Mouse (Mus musculus) CH12.LX (cell line): ENCODE data around the gene Endod1. TPM values are rescaled to one million over a fixed set of nuclear protein-coding genes. Genes with fewer than 3 reads are reported as not detected.

ENCODE experiments used
- DNase-seq: peaks from one replicate; pipeline ENCODE4 v3.0.0-alpha.2; 2013; ENCODE audit errors: extremely low read depth
- H3K27ac ChIP-seq: 2 replicates; pipeline ENCODE4 v1.5.1; 2012; ENCODE audit warnings: low read depth, mild to moderate bottlenecking, control low read depth, moderate library complexity; ENCODE audit not compliant: insufficient read depth
- H3K27me3 ChIP-seq: replicated peaks from 2 replicates; pipeline ENCODE3; 2012; ENCODE audit warnings: inconsistent platforms
- H3K36me3 ChIP-seq, 2 experiments: replicated peaks in 1 of 2; 2 replicates each; pipeline versions ENCODE3 to v1.6.1; 2012; ENCODE audit warnings: inconsistent platforms in 1 of 2, low read length in 1 of 2, mild to moderate bottlenecking in 1 of 2, mixed read lengths in 1 of 2, moderate library complexity in 1 of 2; ENCODE audit not compliant: control insufficient read depth in 1 of 2, insufficient read depth in 1 of 2
- H3K4me1 ChIP-seq, 2 experiments: 2 replicates each; pipeline ENCODE4 v1.6.1; 2012; ENCODE audit warnings: inconsistent platforms in 1 of 2, moderate library complexity in 1 of 2; ENCODE audit not compliant: insufficient read depth in 2 of 2, control insufficient read depth in 1 of 2
- H3K4me2 ChIP-seq: 2 replicates; pipeline ENCODE4 v1.6.1; 2012; ENCODE audit warnings: low read depth, mild to moderate bottlenecking, control low read depth; ENCODE audit not compliant: poor library complexity, insufficient read depth, severe bottlenecking
- H3K4me3 ChIP-seq, 3 experiments: fragments of 150-350 bp in 1 of 3; sonication (generic) in 1 of 3; replicated peaks in 1 of 3; 2 replicates each; pipeline versions ENCODE3 to v1.5.1; 2011 to 2012; ENCODE audit warnings: low read depth in 2 of 3, low read length in 2 of 3, mild to moderate bottlenecking in 2 of 3, moderate library complexity in 2 of 3, control low read depth in 1 of 3, improper control_type of control experiment in 1 of 3, inconsistent platforms in 1 of 3, mixed read lengths in 1 of 3; ENCODE audit not compliant: poor library complexity in 1 of 3
- H3K79me2 ChIP-seq: replicated peaks from 2 replicates; pipeline ENCODE4 v1.6.1; 2012; ENCODE audit warnings: mild to moderate bottlenecking, moderate library complexity; ENCODE audit not compliant: control insufficient read depth, poor library complexity, insufficient read depth, severe bottlenecking; ENCODE audit errors: extremely low read depth
- H3K9ac ChIP-seq: 2 replicates; pipeline ENCODE4 v1.6.1; 2012; ENCODE audit warnings: low read depth, mild to moderate bottlenecking, control low read depth, moderate library complexity; ENCODE audit not compliant: insufficient read depth
- H3K9me3 ChIP-seq: replicated peaks from 2 replicates; pipeline ENCODE3; 2012; ENCODE audit warnings: low read length, inconsistent platforms, mixed read lengths
- EP300 ChIP-seq: IDR thresholded peaks from 2 replicates; pipeline ENCODE4 v1.6.1; 2011; ENCODE audit warnings: low read length, improper control_type of control experiment
- GABPA ChIP-seq: IDR thresholded peaks from 2 replicates; pipeline ENCODE4 v1.6.1; 2012; ENCODE audit warnings: low read depth, low read length, improper control_type of control experiment, inconsistent platforms; ENCODE audit not compliant: insufficient replicate concordance
- IRF4 ChIP-seq: IDR thresholded peaks from 2 replicates; pipeline ENCODE4 v1.6.1; 2014; ENCODE audit warnings: low read depth, mild to moderate bottlenecking, inconsistent platforms, low read length, improper control_type of control experiment
- JUN ChIP-seq: IDR thresholded peaks from 2 replicates; pipeline ENCODE4 v1.6.1; 2011; ENCODE audit warnings: low read depth, mild to moderate bottlenecking, low read length, improper control_type of control experiment, moderate library complexity; ENCODE audit not compliant: insufficient read depth
- MAFK ChIP-seq: IDR thresholded peaks from 2 replicates; pipeline ENCODE4 v1.6.1; 2011; ENCODE audit warnings: low read length, improper control_type of control experiment; ENCODE audit not compliant: insufficient replicate concordance
- MEF2A ChIP-seq: IDR thresholded peaks from 2 replicates; pipeline ENCODE4 v1.6.1; 2014; ENCODE audit warnings: low read depth, mild to moderate bottlenecking, inconsistent platforms, low read length, improper control_type of control experiment, borderline replicate concordance
- MXI1 ChIP-seq: IDR thresholded peaks from 2 replicates; pipeline ENCODE4 v1.6.1; 2011; ENCODE audit warnings: mild to moderate bottlenecking, low read depth, low read length, improper control_type of control experiment
- MYC ChIP-seq: IDR thresholded peaks from 2 replicates; pipeline ENCODE4 v1.6.1; 2011; ENCODE audit warnings: low read depth, mild to moderate bottlenecking, improper control_type of control experiment, low read length
- PAX5 ChIP-seq: IDR thresholded peaks from 2 replicates; pipeline ENCODE4 v1.6.1; 2012; ENCODE audit warnings: low read length, inconsistent platforms, mixed read lengths
- POLR2A ChIP-seq: IDR thresholded peaks from 2 replicates; pipeline ENCODE4 v1.6.1; 2011; ENCODE audit warnings: low read depth, mild to moderate bottlenecking, improper control_type of control experiment, low read length
- POLR2AphosphoS2 ChIP-seq: IDR thresholded peaks from 2 replicates; pipeline ENCODE4 v1.6.1; 2011; ENCODE audit warnings: low read depth, low read length, improper control_type of control experiment
- SIN3A ChIP-seq: IDR thresholded peaks from 2 replicates; pipeline ENCODE4 v1.6.1; 2012; ENCODE audit warnings: low read length, improper control_type of control experiment, inconsistent platforms
- SMC3 ChIP-seq: IDR thresholded peaks from 2 replicates; pipeline ENCODE4 v1.6.1; 2011; ENCODE audit warnings: low read depth, low read length, improper control_type of control experiment
- ZC3H11A ChIP-seq: IDR thresholded peaks from 2 replicates; pipeline ENCODE4 v1.6.1; 2012; ENCODE audit warnings: low read depth, mild to moderate bottlenecking, inconsistent platforms, low read length, improper control_type of control experiment
- ZKSCAN1 ChIP-seq: IDR thresholded peaks from 2 replicates; pipeline ENCODE4 v1.6.1; 2012; ENCODE audit warnings: low read depth, inconsistent platforms, low read length, improper control_type of control experiment, borderline replicate concordance
- ZMIZ1 ChIP-seq: IDR thresholded peaks from 2 replicates; pipeline ENCODE4 v1.6.1; 2012; ENCODE audit warnings: low read depth, mild to moderate bottlenecking, inconsistent platforms, low read length, improper control_type of control experiment
- dilution Hi-C: fragments of 300-500 bp; cut with MboI; formaldehyde crosslinking; loops from 2 replicates; pipeline ENCODE4 v1.14.3; 2020; ENCODE audit warnings: low sequenced_read_pairs; ENCODE audit not compliant: extremely low pct_unique_long_range_greater_than_20kb, extremely low pct_ligation_motif_present
- in situ Hi-C: fragments of 300-500 bp; cut with MboI; formaldehyde crosslinking; loops from 3 replicates; pipeline ENCODE4 v1.14.3; 2019; ENCODE audit warnings: low sequenced_read_pairs, low pct_ligation_motif_present, low pct_unique_long_range_greater_than_20kb, mixed read lengths
- polyA plus RNA-seq: library from polyadenylated mRNA; unstranded; fragments of >175 nt; gene quantifications from 2 replicates; pipeline ENCODE4 v1.2.1, GENCODE M21; 2012; ENCODE audit warnings: low read depth; ENCODE audit not compliant: insufficient read length
- total RNA-seq, 2 experiments: library from RNA; depleted of rRNA; stranded (reverse); fragments of 300-350 nt in 1 of 2; fragments of >200 nt in 1 of 2; gene quantifications; 2 replicates each; pipeline ENCODE4 v1.2.3; 2012 to 2014

The Endod1 gene
- total and polyA plus RNA-seq, 3 experiments: 1.6 to 4.6 (median 3.0) TPM

DNA sequence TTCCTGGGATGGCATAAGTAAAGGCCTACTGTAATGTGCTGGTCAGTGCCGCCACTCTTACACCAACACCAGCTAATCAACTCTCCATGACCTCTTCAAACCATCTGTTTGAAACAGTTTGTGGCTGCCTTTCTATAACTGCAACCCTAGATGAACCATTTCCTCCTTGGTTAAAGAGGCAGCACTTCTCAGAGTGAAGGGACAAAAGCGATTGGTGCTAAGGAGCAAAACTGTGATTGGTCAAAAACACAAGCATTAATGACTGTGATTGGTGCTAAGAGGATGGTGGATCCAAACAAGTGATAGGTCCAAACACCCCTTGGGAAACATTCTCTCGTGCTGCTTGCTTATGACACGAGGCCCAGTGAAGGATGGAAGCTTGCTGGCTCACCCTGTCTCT lies 45.5 kb downstream of the Endod1 start:
- dilution Hi-C loops (no loop called here), in situ Hi-C loops (no loop called here)
- no peaks in the 10 kb centered on the region for H3K27me3 ChIP-seq
- H3K9ac ChIP-seq: no peak overlapping the region
- H3K4me2 ChIP-seq: no peak overlapping the region
- TF ChIP-seq MXI1: no peak
- TF ChIP-seq MEF2A: no peak
- TF ChIP-seq SIN3A: no peak
- TF ChIP-seq PAX5: no peak
- TF ChIP-seq MYC: no peak
- no peak for TF ChIP-seq SMC3
- TF ChIP-seq IRF4: no peak
- TF ChIP-seq GABPA: no peak
- no peak for TF ChIP-seq ZC3H11A
- no peak for TF ChIP-seq ZKSCAN1
- no peak for TF ChIP-seq EP300
- no peak for TF ChIP-seq ZMIZ1
- TF ChIP-seq MAFK: no peak
- H3K36me3 ChIP-seq: peaks cover 0 to 11% of the 10 kb centered on the region in 2 experiments
- H3K4me1 ChIP-seq: peaks cover 0 to 13% of the 10 kb centered on the region in 2 experiments; a peak in 2 of 4 replicates
- peak; percentile 12 for DNase-seq
- H3K9me3 ChIP-seq: no peaks in the 10 kb centered on the region
- H3K79me2 ChIP-seq: no peaks in the 10 kb centered on the region
- H3K27ac ChIP-seq: no peak overlapping the region
- H3K4me3 ChIP-seq: no peak overlapping the region

DNA sequence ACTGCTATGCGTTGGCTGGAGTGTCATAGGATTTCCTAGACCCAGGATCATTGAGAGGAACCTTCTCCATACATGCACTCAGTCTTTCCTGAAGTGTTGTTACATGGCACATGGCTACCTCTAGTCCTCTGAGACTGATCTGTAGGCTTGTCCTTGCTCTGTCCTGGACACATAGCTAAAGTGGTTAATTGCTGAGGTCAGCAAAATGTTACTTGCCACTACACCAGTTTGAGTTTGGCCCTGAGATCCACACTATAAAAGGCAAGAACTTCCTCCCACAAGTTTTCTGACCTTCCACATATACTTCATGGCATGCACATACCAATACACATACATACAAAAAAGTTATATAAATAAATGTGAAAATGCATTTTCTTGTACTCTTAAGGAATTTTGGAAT lies 64.7 kb downstream of the Endod1 start:
- in situ Hi-C loops: no loop called here
- H3K9ac ChIP-seq: no peak overlapping the region
- no peaks in the 10 kb centered on the region for H3K27me3 ChIP-seq
- H3K9me3 ChIP-seq: no peaks in the 10 kb centered on the region
- dilution Hi-C loops: no loop called here
- no peak overlapping the region for H3K27ac ChIP-seq
- H3K36me3 ChIP-seq: peaks cover 14 to 62% of the 10 kb centered on the region in 2 experiments
- TF ChIP-seq POLR2AphosphoS2: no peak
- TF ChIP-seq MAFK: peak; percentile 96
- DNase-seq: no peak
- H3K79me2 ChIP-seq: no peaks in the 10 kb centered on the region
- H3K4me3 ChIP-seq: no peak overlapping the region
- no peaks in the 10 kb centered on the region for H3K4me1 ChIP-seq
- H3K4me2 ChIP-seq: no peak overlapping the region

DNA sequence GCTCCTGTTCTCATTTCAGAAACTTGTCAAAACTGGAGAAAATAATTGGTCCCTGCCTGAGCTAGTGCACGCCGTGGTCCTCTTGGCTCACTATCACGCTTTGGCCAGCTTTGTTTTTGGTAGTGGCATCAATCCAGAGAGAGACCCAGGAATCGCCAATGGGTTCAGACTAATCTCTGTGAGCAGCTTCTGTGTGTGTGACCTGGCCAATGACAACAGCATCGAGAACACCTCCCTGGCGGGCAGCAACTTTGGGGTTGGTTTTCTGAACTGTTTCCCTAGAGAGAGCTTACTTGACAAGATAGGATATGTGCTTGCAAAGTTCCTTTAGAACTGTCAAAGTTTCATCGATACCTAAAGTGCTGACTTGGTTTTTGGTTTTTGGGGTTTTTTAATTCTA lies 66.8 kb downstream of the Endod1 start:
- dilution Hi-C loops: no loop called here
- Histone ChIP-seq H3K27me3 (no peaks in the 10 kb centered on the region), H3K4me1 (no peaks in the 10 kb centered on the region), H3K4me2 (no peak overlapping the region), H3K36me3 (peaks cover 13 to 58% of the 10 kb centered on the region in 2 experiments), H3K27ac (no peak overlapping the region), H3K4me3 (no peak overlapping the region), H3K9ac (no peak overlapping the region), H3K79me2 (no peaks in the 10 kb centered on the region), H3K9me3 (no peaks in the 10 kb centered on the region)
- in situ Hi-C loops: no loop called here
- no peak for TF ChIP-seq POLR2A
- TF ChIP-seq JUN: no peak
- DNase-seq: no peak
